Comparison of ENCODE assay signal across 10 mouse cellular contexts in genomic region chr13:8866612-8867011, GRCm38 (mm10). TPM values are rescaled to one million over a fixed set of nuclear protein-coding genes. Genes with fewer than 3 reads are reported as not detected.
A peak's percentile ranks its signal among the peaks of the same experiment; 100 is the strongest.
DNase-seq lines count a peak whose midpoint lies in the region; ATAC-seq and TF ChIP-seq lines count a peak whose summit lies in the region.
"Had no signal": no experiment of that assay in that cellular context is flagged by ENCODE, and none has a peak within 500 bp of the region (broad histone marks: within the 10 kb centered on the region; RNA-seq: fewer than 3 reads in every experiment).

No protein-coding gene starts in this region.

- WGBS in kidney, adult 2 months: 59% methylated on average over 7 of the region's 7 CpGs
- WGBS in kidney, embryonic 14.5 days: 81% methylated on average over 7 of the region's 7 CpGs
- 66% methylated on average over 7 of the region's 7 CpGs for WGBS in kidney, postnatal 0 days

- H3K27ac ChIP-seq in kidney, adult 2 months (ENCODE audit: insufficient read depth, low read depth, low read length): peak overlapping the region; percentile 69
- H3K27ac ChIP-seq in kidney, embryonic 14.5 days (ENCODE audit: low read depth, low read length): no peak overlapping the region
- 0 out of 2 replicates have a peak overlapping the region, but pooled peaks have one; percentile 8 for H3K27ac ChIP-seq in kidney, postnatal 0 days
- H3K27ac ChIP-seq: limb, embryonic 15.5 days; midbrain, embryonic 13.5 days had no signal

- no peak overlapping the region for H3K4me3 ChIP-seq in kidney, adult 2 months (ENCODE audit: insufficient read depth, low read depth, low read length)
- no peak overlapping the region for H3K4me3 ChIP-seq in kidney, embryonic 14.5 days (ENCODE audit: low read length)
- no peak overlapping the region for H3K4me3 ChIP-seq in kidney, postnatal 0 days (replicated peaks; ENCODE audit: low read depth, low read length)
- H3K4me3 ChIP-seq: limb, embryonic 15.5 days; midbrain, embryonic 13.5 days had no signal

- TF ChIP-seq CTCF in kidney, adult 2 months (conservative IDR thresholded peaks at IDR 0.05; ENCODE audit: insufficient read depth, insufficient read length, low read depth, low read length): no peak
- no peak for TF ChIP-seq CTCF in kidney, postnatal 0 days (IDR thresholded peaks at IDR 0.05; ENCODE audit: low read depth)

- no peak for TF ChIP-seq POLR2A in kidney, adult 2 months (IDR thresholded peaks at IDR 0.05; ENCODE audit: low read depth, low read length)

- no peaks in the 10 kb centered on the region for H3K9me3 ChIP-seq in kidney, embryonic 14.5 days (ENCODE audit: control insufficient read depth, low read length)
- no peaks in the 10 kb centered on the region for H3K9me3 ChIP-seq in kidney, postnatal 0 days (replicated peaks; ENCODE audit: low read length)
- H3K9me3 ChIP-seq: limb, embryonic 15.5 days; midbrain, embryonic 13.5 days had no signal

- H3K9ac ChIP-seq in kidney, embryonic 14.5 days (ENCODE audit: low read depth, low read length): no peak overlapping the region
- H3K9ac ChIP-seq in kidney, postnatal 0 days (ENCODE audit: low read depth, low read length): no peak overlapping the region
- H3K9ac ChIP-seq: limb, embryonic 15.5 days; midbrain, embryonic 13.5 days had no signal

- DNase-seq in kidney, adult 2 months: peak; percentile 76
- peak; percentile 52 to 78 for DNase-seq in heart, adult 9 months (ENCODE audit: low spot score in 2 of 2)
- peak; percentile 5 for DNase-seq in kidney, postnatal 0 days (ENCODE audit: low spot score)
- no peak for DNase-seq in embryo, embryonic 9.5 days (ENCODE audit: extremely low spot score)
- no peak for DNase-seq in layer of hippocampus, adult 18-20 months (ENCODE audit: low spot score in 2 of 2)
- DNase-seq: spleen, adult 18-20 months had no signal

- peaks cover 4% of the 10 kb centered on the region; the same call in 1 of the 2 replicates for H3K4me1 ChIP-seq in kidney, adult 2 months (ENCODE audit: control insufficient read depth, insufficient read depth, low read length)
- peaks cover 8% of the 10 kb centered on the region for H3K4me1 ChIP-seq in kidney, embryonic 14.5 days (ENCODE audit: control insufficient read depth, insufficient read depth, low read length)
- peaks cover 6% of the 10 kb centered on the region for H3K4me1 ChIP-seq in kidney, postnatal 0 days (replicated peaks; ENCODE audit: insufficient read depth, low read length)

- H3K4me2 ChIP-seq in kidney, embryonic 14.5 days (replicated peaks; ENCODE audit: low read depth, low read length): no peak overlapping the region
- H3K4me2 ChIP-seq in kidney, postnatal 0 days (ENCODE audit: low read length): no peak overlapping the region
- H3K4me2 ChIP-seq: limb, embryonic 15.5 days; midbrain, embryonic 13.5 days had no signal

- no peaks in the 10 kb centered on the region for H3K27me3 ChIP-seq in kidney, adult 2 months (replicated peaks; ENCODE audit: control insufficient read depth, insufficient read depth, low read length)
- H3K27me3 ChIP-seq in kidney, embryonic 14.5 days (ENCODE audit: control insufficient read depth, insufficient read depth, low read length): no peaks in the 10 kb centered on the region
- H3K27me3 ChIP-seq in kidney, postnatal 0 days (ENCODE audit: insufficient read depth, low read length): no peaks in the 10 kb centered on the region
- H3K27me3 ChIP-seq: limb, embryonic 15.5 days; midbrain, embryonic 13.5 days had no signal

- no peak for ATAC-seq in kidney, embryonic 14.5 days (ENCODE audit: low FRiP score, low TSS enrichment)
- no peak for ATAC-seq in kidney, postnatal 0 days (replicated peaks; ENCODE audit: low FRiP score, low read depth)
- peak; percentile 34 for ATAC-seq in megakaryocyte, adult 5-6 weeks (ENCODE audit: poor library complexity, severe bottlenecking)
- ATAC-seq: midbrain, embryonic 13.5 days had no signal

- no peaks in the 10 kb centered on the region for H3K36me3 ChIP-seq in kidney, adult 2 months (ENCODE audit: control insufficient read depth, insufficient read depth, low read length)
- no peaks in the 10 kb centered on the region for H3K36me3 ChIP-seq in kidney, embryonic 14.5 days (ENCODE audit: control insufficient read depth, insufficient read depth, low read length)
- no peaks in the 10 kb centered on the region for H3K36me3 ChIP-seq in kidney, postnatal 0 days (ENCODE audit: insufficient read depth, low read length)

RNA-seq across cellular contexts. Expression of gene Wdr37, which starts 5.1 kb away (rescaled TPM):
- polyA plus RNA-seq in kidney, adult 2 months (2012; rRNA removed): 9.9 and 11.4 TPM in 2 replicates
- polyA plus RNA-seq in kidney, embryonic 14.5 days (2014; fragmentation: Nextera tagmentation; extraction: Ambion mirVana): 13.3 and 24.4 TPM in 2 replicates
- polyA plus RNA-seq in kidney, postnatal 0 days (2015; fragmentation: Nextera tagmentation; extraction: Ambion mirVana): 15.0 and 15.5 TPM in 2 replicates
- 40.7 and 43.1 TPM in 2 replicates for total RNA-seq in megakaryocyte, adult 5-6 weeks (2015)
- 37.2 and 53.1 TPM in 2 replicates for total RNA-seq in megakaryocyte, adult 5-6 weeks (2017)
- total RNA-seq in layer of hippocampus, adult 18-20 months (2021): 100 to 1,000 TPM in 1 of 2 experiments, 10 to 100 TPM in 1; 82.3 to 100 TPM

RNA-seq across cellular contexts. Expression of gene Idi1, which starts 18.7 kb away (rescaled TPM):
- 8.8 and 11.0 TPM in 2 replicates for polyA plus RNA-seq in kidney, adult 2 months (2012; rRNA removed)
- polyA plus RNA-seq in kidney, embryonic 14.5 days (2014; fragmentation: Nextera tagmentation; extraction: Ambion mirVana): 63.1 and 77.4 TPM in 2 replicates
- polyA plus RNA-seq in kidney, postnatal 0 days (2015; fragmentation: Nextera tagmentation; extraction: Ambion mirVana): 46.9 and 47.1 TPM in 2 replicates
- 26.1 and 30.5 TPM in 2 replicates for total RNA-seq in megakaryocyte, adult 5-6 weeks (2015)
- total RNA-seq in megakaryocyte, adult 5-6 weeks (2017): 26.5 and 32.9 TPM in 2 replicates
- 10 to 100 TPM; 31.9 to 32.9 TPM for total RNA-seq in layer of hippocampus, adult 18-20 months (2021)

Comparison
In these comparisons a context has a peak if more than half of its experiments do, and no peak if none do; other contexts are left out.
1. DNase-seq: peak in kidney, adult 2 months (single experiment), heart, adult 9 months (2 of 2) and kidney, postnatal 0 days (single experiment); none in embryo, embryonic 9.5 days (single experiment) and layer of hippocampus, adult 18-20 months (0 of 2).